Mouse (Mus musculus): ENCODE data around the gene Hist1h2bk. TPM values are rescaled to one million over a fixed set of nuclear protein-coding genes. Genes with fewer than 3 reads are reported as not detected.
"Not testable (repeated sequence)": the region's sequence is repeated elsewhere in the genome, so short reads cannot be mapped to it uniquely, and the experiment has no call there.

Gene Hist1h2bk
- total and polyA plus RNA-seq, 3 experiments: 5.7 to 2,495 TPM; not detected in 1

- Histone ChIP-seq H3K4me3 (ENCODE audit: control insufficient read depth in 1 of 2, insufficient read depth in 1 of 2, low read depth in 2 of 2, low read length in 2 of 2) (peak overlapping the region in 1 of 2 experiments; percentile 38; a peak in 1 of 4 replicates), H3K4me1 (ENCODE audit: control insufficient read depth in 1 of 2, insufficient read depth in 2 of 2, low read length in 2 of 2) (peaks cover 0 to 4% of the 10 kb centered on the region in 2 experiments; a peak in 1 of 4 replicates), H3K79me2 (ENCODE audit: control insufficient read depth, insufficient read depth, low read length, poor library complexity) (no peaks in the 10 kb centered on the region; the same call in 1 of the 2 replicates), H3K9ac (ENCODE audit: control insufficient read depth, low read depth, low read length, poor library complexity, severe bottlenecking) (peak overlapping the region; percentile 73), H3K36me3 (ENCODE audit: control insufficient read depth in 1 of 2, insufficient read depth in 2 of 2, low read length in 2 of 2) (peaks cover 0 to 18% of the 10 kb centered on the region in 2 experiments; a peak in 2 of 4 replicates), H3K27ac (ENCODE audit: control insufficient read depth, low read depth, low read length) (peak overlapping the region; percentile 92), H3K9me3 (replicated peaks; ENCODE audit: insufficient read depth, low read length) (no peaks in the 10 kb centered on the region), H3K27me3 (ENCODE audit: control insufficient read depth in 1 of 2, insufficient read depth in 2 of 2, low read length in 2 of 2) (no peaks in the 10 kb centered on the region)
- TF ChIP-seq POLR2AphosphoS5 (IDR thresholded peaks at IDR 0.05; ENCODE audit: borderline replicate concordance, low read depth, low read length) (peak; percentile 98; the same call in 1 of the 2 replicates), TBP (IDR thresholded peaks at IDR 0.05; ENCODE audit: low read depth, low read length) (peak; percentile 95), NELFE (IDR thresholded peaks at IDR 0.05; ENCODE audit: low read depth, low read length) (no peak), POLR2A (IDR thresholded peaks at IDR 0.05; ENCODE audit: control insufficient read depth in 1 of 2, insufficient read depth in 1 of 2, low read depth in 1 of 2, low read length in 2 of 2, poor library complexity in 1 of 2) (peak in 1 of 2 experiments; percentile 93; a peak in 3 of 4 replicates), UBTF (IDR thresholded peaks at IDR 0.05; ENCODE audit: borderline replicate concordance, insufficient read depth, low read depth, low read length) (peak; percentile 95; the same call in 1 of the 2 replicates)
- peak; percentile 93 for DNase-seq (ENCODE audit: low read depth, low spot score)
These were observed 4.9 kb downstream of the Hist1h2bk start for GRCm38 (mm10) chr13:22040464-22041141.

- TF ChIP-seq POLR2A (IDR thresholded peaks at IDR 0.05; ENCODE audit: control insufficient read depth in 1 of 2, insufficient read depth in 1 of 2, low read depth in 1 of 2, low read length in 2 of 2, poor library complexity in 1 of 2) (peak; percentile 89 to 96; a peak in 3 of 4 replicates), UBTF (IDR thresholded peaks at IDR 0.05; ENCODE audit: borderline replicate concordance, insufficient read depth, low read depth, low read length) (peak; percentile 73; the same call in 1 of the 2 replicates), TBP (IDR thresholded peaks at IDR 0.05; ENCODE audit: low read depth, low read length) (peak; percentile 99), POLR2AphosphoS5 (IDR thresholded peaks at IDR 0.05; ENCODE audit: borderline replicate concordance, low read depth, low read length) (peak; percentile 98)
- Histone ChIP-seq H3K9ac (ENCODE audit: control insufficient read depth, low read depth, low read length, poor library complexity, severe bottlenecking) (peak within 1 kb of the TSS; percentile 84), H3K4me3 (ENCODE audit: control insufficient read depth in 1 of 2, insufficient read depth in 1 of 2, low read depth in 2 of 2, low read length in 2 of 2) (peak within 1 kb of the TSS; percentile 18 to 59; a peak in 3 of 4 replicates), H3K36me3 (ENCODE audit: control insufficient read depth in 1 of 2, insufficient read depth in 2 of 2, low read length in 2 of 2) (peaks cover 0 to 18% of the 10 kb centered on the region in 2 experiments; a peak in 2 of 4 replicates), H3K27ac (ENCODE audit: control insufficient read depth, low read depth, low read length) (peak within 1 kb of the TSS; percentile 99)
- H3K27me3 ChIP-seq (ENCODE audit: control insufficient read depth in 1 of 2, insufficient read depth in 2 of 2, low read length in 2 of 2); H3K79me2 ChIP-seq (ENCODE audit: control insufficient read depth, insufficient read depth, low read length, poor library complexity); H3K9me3 ChIP-seq (replicated peaks; ENCODE audit: insufficient read depth, low read length); H3K4me1 ChIP-seq (ENCODE audit: control insufficient read depth in 1 of 2, insufficient read depth in 2 of 2, low read length in 2 of 2): not testable (repeated sequence)
- peak; percentile 96 for DNase-seq (ENCODE audit: low read depth, low spot score)
These were observed 5.5 kb downstream of the Hist1h2bk start, which contains the start of gene Hist1h4i for GRCm38 (mm10) chr13:22041142-22041536. Gene Hist1h4i, minus strand, starts transcription at chr13:22041362.

- DNase-seq (ENCODE audit: low read depth, low spot score): peak; percentile 81
- H3K9me3 ChIP-seq (replicated peaks; ENCODE audit: insufficient read depth, low read length): no peaks in the 10 kb centered on the region
- H3K79me2 ChIP-seq (ENCODE audit: control insufficient read depth, insufficient read depth, low read length, poor library complexity): no peaks in the 10 kb centered on the region; the same call in 1 of the 2 replicates
- peak overlapping the region; percentile 18 to 59; a peak in 3 of 4 replicates for H3K4me3 ChIP-seq (ENCODE audit: control insufficient read depth in 1 of 2, insufficient read depth in 1 of 2, low read depth in 2 of 2, low read length in 2 of 2)
- H3K9ac ChIP-seq (ENCODE audit: control insufficient read depth, low read depth, low read length, poor library complexity, severe bottlenecking): peak overlapping the region; percentile 84
- peaks cover 0 to 4% of the 10 kb centered on the region in 2 experiments; a peak in 1 of 4 replicates for H3K4me1 ChIP-seq (ENCODE audit: control insufficient read depth in 1 of 2, insufficient read depth in 2 of 2, low read length in 2 of 2)
- H3K27me3 ChIP-seq (ENCODE audit: control insufficient read depth in 1 of 2, insufficient read depth in 2 of 2, low read length in 2 of 2): no peaks in the 10 kb centered on the region
- peak overlapping the region; percentile 99 for H3K27ac ChIP-seq (ENCODE audit: control insufficient read depth, low read depth, low read length)
- peaks cover 0 to 16% of the 10 kb centered on the region in 2 experiments; a peak in 2 of 4 replicates for H3K36me3 ChIP-seq (ENCODE audit: control insufficient read depth in 1 of 2, insufficient read depth in 2 of 2, low read length in 2 of 2)
- TF ChIP-seq TCF12 (IDR thresholded peaks at IDR 0.05; ENCODE audit: low read depth, low read length) (no peak), POLR2AphosphoS5 (IDR thresholded peaks at IDR 0.05; ENCODE audit: borderline replicate concordance, low read depth, low read length) (peak; percentile 72; the same call in 1 of the 2 replicates), CHD2 (IDR thresholded peaks at IDR 0.05; ENCODE audit: low read length) (no peak), ETS1 (IDR thresholded peaks at IDR 0.05; ENCODE audit: low read depth, low read length) (no peak), ZC3H11A (IDR thresholded peaks at IDR 0.05; ENCODE audit: low read depth, low read length) (no peak), GATA1 (IDR thresholded peaks at IDR 0.05; ENCODE audit: low read depth, low read length) (no peak), TBP (IDR thresholded peaks at IDR 0.05; ENCODE audit: low read depth, low read length) (peak; percentile 11; the same call in 1 of the 2 replicates), MXI1 (IDR thresholded peaks at IDR 0.05; ENCODE audit: low read depth, low read length) (no peak), USF2 (IDR thresholded peaks at IDR 0.05; ENCODE audit: borderline replicate concordance in 1 of 2, insufficient read depth in 1 of 2, low read depth in 1 of 2, low read length in 2 of 2) (no peak), TAL1 (IDR thresholded peaks at IDR 0.05; ENCODE audit: low read length) (no peak), SIN3A (IDR thresholded peaks at IDR 0.05; ENCODE audit: low read length) (no peak), MAFK (IDR thresholded peaks at IDR 0.05; ENCODE audit: borderline replicate concordance, low read depth, low read length) (no peak), MYC (IDR thresholded peaks at IDR 0.05; ENCODE audit: low read depth, low read length) (no peak), MAX (IDR thresholded peaks at IDR 0.05; ENCODE audit: low read length) (no peak), SMC3 (IDR thresholded peaks at IDR 0.05; ENCODE audit: low read depth, low read length) (no peak), POLR2A (IDR thresholded peaks at IDR 0.05; ENCODE audit: control insufficient read depth in 1 of 2, insufficient read depth in 1 of 2, low read depth in 1 of 2, low read length in 2 of 2, poor library complexity in 1 of 2) (peak in 1 of 2 experiments; percentile 87; a peak in 2 of 4 replicates)
These were observed 6.2 kb downstream of the Hist1h2bk start for GRCm38 (mm10) chr13:22041651-22042567.

Measured in MEL (cell line).